Mouse (Mus musculus) layer of hippocampus, adult 11-12 months (tissue): ENCODE measurements at regions not wholly inside any gene's neighbourhood (a gene's known extent, or its start where the extent isn't known, plus 50 kb on each side); places are given as distances from the start of the nearest gene placed in this dataset.

Source experiments
- DNase-seq: peaks from one replicate; pipeline ENCODE4 v3.0.0; 2022; ENCODE audit warnings: low spot score

- no peak for DNase-seq
Measured at GRCm38 (mm10) chr4:78494117-78494516, 282.4 kb upstream of the Ptprd start.

GRCm38 (mm10) chr4:78466591-78466990 lies 254.8 kb upstream of the Ptprd start:
- no peak for DNase-seq

GRCm38 (mm10) chr4:78456284-78456683 lies 244.5 kb upstream of the Ptprd start:
- no peak for DNase-seq

GRCm38 (mm10) chr4:78417153-78417552 lies 205.4 kb upstream of the Ptprd start:
- DNase-seq, result no peak

- DNase-seq, result peak; percentile 31
Measured at GRCm38 (mm10) chr4:78389406-78389805, 177.6 kb upstream of the Ptprd start.

GRCm38 (mm10) chr4:78355162-78355561 lies 143.4 kb upstream of the Ptprd start:
- DNase-seq, result no peak

- DNase-seq, result no peak
Measured at GRCm38 (mm10) chr4:78335777-78336176, 124.0 kb upstream of the Ptprd start.

GRCm38 (mm10) chr4:78288506-78288905 lies 76.7 kb upstream of the Ptprd start:
- no peak for DNase-seq
